Mouse (Mus musculus) forelimb bud, embryonic 11.5 days (tissue): Measurements from ENCODE around the gene Gatd1.

Experiments
- DNase-seq: peaks from one replicate; pipeline ENCODE4 v3.0.0-alpha.2; 2012; ENCODE audit warnings: low read depth, low spot score

Gene Gatd1

GRCm38 (mm10) chr7:141390326-141391259 lies 23.3 kb downstream of the Gatd1 start:
- DNase-seq: no peak

- DNase-seq: no peak
Measured at GRCm38 (mm10) chr7:141388487-141389109, 25.3 kb downstream of the Gatd1 start.

GRCm38 (mm10) chr7:141387807-141388486 lies 26.0 kb downstream of the Gatd1 start:
- no peak for DNase-seq

GRCm38 (mm10) chr7:141381068-141381835 lies 32.7 kb downstream of the Gatd1 start:
- DNase-seq: no peak

- no peak for DNase-seq
Measured at GRCm38 (mm10) chr7:141379584-141379983, 34.4 kb downstream of the Gatd1 start.

GRCm38 (mm10) chr7:141374399-141374798 lies 39.5 kb downstream of the Gatd1 start:
- DNase-seq: no peak

GRCm38 (mm10) chr7:141373611-141374010 lies 40.3 kb downstream of the Gatd1 start:
- DNase-seq: no peak

- DNase-seq: no peak
Measured at GRCm38 (mm10) chr7:141371942-141372595, 41.9 kb downstream of the Gatd1 start.

GRCm38 (mm10) chr7:141369918-141370317 lies 44.0 kb downstream of the Gatd1 start:
- no peak for DNase-seq

- DNase-seq: no peak
Measured at GRCm38 (mm10) chr7:141367358-141367757, 46.6 kb downstream of the Gatd1 start.

GRCm38 (mm10) chr7:141365049-141365445 lies 48.9 kb downstream of the Gatd1 start:
- no peak for DNase-seq

GRCm38 (mm10) chr7:141364349-141365048 lies 49.4 kb downstream of the Gatd1 start:
- no peak for DNase-seq

- no peak for DNase-seq
Measured at GRCm38 (mm10) chr7:141363752-141364125, 50.2 kb downstream of the Gatd1 start.

- DNase-seq: peak; percentile 69
Measured at GRCm38 (mm10) chr7:141363106-141363751, 50.7 kb downstream of the Gatd1 start.

- DNase-seq: no peak
Measured at GRCm38 (mm10) chr7:141361510-141361909, 52.4 kb downstream of the Gatd1 start.
